Mouse (Mus musculus): Measurements from ENCODE around the gene Klra9.
"Not testable (repeated sequence)": the region's sequence is repeated elsewhere in the genome, so short reads cannot be mapped to it uniquely, and the experiment has no call there.

Gene Klra9

DNA sequence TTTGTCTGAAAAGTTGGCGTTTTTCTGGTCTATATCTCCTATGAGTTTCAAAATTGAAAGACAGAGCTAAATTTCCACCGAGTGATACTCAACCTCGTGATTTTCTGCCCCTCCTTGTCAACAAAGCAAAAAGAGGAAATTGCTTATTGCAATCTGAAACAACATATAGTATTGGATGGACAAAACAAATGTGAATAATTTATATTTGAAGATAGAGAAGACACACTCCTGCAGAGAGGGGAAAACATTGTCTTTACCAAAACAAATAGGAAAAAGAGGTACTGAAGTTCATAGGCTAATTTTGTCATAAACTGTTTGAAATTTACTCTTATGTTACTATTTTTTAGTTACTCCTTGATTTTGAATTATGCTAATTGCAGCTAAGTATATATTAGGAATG, at the start of gene Klra9:
Klra9 (minus strand) TSS at position 101 of the 400 bp plus-strand sequence.
- not testable (repeated sequence) for DNase-seq

DNA sequence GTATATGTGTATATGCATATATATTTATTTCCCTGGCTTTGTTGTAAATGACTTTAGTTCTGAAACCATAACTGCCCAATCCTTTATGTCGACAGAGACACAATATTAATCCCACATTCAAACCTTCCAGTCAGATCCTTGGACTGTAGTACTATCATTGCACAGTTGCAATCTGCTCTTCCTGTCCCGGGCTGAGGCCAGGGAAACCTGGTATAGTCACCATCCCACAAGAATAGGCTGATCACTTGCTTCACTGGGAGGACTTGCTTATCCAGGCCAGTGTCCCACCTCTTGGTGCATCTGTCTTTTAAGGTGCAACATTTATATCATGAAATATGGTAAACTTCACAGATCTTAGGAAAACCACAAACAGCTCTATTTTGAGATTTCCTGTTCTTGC, 44.6 kb upstream of the Klra9 start:
- DNase-seq, result no peak

DNA sequence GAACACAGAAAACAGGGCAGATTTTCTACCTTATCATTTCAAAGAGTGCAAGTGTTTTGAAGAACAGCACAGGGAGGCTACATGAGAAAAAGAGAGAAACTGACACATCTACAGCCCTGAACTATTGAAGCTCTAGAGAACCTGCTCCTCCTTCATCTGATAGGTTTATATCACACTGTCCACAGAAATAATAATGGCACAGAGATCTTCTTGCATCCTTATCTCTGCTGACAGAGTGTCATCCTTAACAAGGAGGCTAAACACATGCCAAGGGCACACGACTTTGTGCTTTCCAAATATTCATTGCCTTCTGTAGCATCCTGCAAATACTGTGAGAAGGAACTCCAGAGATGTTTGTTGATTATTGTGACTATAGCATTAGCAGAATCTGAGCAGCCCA, 43.7 kb upstream of the Klra9 start:
- no peak for DNase-seq

DNA sequence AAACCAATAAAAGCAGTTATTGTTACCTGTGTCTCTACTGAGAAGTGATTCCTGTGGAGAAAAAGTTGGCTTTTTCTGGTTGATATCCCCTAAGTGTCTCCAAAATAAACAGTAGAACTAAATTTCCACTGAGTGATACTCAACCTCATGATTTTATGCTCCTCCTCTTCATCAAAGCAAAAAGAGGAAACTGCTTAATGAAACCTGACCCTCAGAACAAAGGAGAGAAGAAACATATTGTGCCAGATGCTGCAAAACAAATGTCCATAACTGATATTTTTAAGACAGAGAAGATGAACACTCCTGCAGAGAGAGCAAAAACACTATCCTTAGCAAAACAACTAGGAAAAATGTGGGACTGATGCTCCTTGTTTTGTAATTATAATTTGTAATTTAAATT, 40.3 kb upstream of the Klra9 start, which contains the start of gene Klra7:
Klra7 (minus strand) TSS at position 101 of the 400 bp plus-strand sequence.
- DNase-seq, result no peak

DNA sequence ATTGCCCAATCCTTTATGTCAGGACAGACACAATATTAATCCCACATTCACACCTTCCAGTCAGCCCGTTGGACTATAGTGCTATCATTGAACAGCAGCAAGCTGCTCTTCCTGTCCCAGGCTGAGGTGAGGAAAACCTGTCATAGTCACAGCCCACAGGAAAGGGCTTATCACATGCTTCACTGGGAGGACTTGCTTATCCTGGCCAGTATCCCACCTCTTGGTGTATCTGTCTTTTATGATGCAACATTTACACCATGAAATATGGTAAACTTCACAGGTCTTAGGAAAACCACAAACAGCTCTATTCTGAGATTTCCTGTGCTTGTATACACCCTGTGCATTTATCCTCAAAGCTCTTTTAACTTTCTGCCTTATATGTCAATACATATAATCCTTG, 4.5 kb upstream of the Klra9 start:
- DNase-seq, result not testable (repeated sequence)

DNA sequence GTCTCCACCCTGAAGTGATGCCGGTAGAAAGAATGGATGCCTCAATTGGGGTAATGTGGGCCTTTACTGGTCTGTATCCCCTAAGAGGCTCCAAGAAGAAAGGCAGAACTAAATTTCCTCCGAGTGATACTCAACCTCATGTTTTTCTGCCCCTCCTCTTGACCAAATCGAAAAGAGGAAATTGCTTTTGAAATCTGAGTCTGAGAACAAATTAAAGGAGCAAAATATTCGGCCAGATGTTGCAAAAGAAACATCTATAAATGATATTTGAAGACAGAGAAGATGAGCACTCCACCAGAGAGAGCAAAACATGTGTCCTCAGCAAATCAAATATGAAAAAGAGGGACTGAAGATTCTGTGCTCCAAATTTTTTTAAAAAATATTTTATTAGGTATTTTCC, 63.1 kb downstream of the Klra9 start, which contains the start of gene Klra8:
Klra8 (minus strand) TSS at position 101 of the 400 bp plus-strand sequence.
- DNase-seq, result not testable (repeated sequence)

Data from cerebellum, postnatal 14 days (tissue).